Mouse (Mus musculus): ENCODE measurements at regions not wholly inside any gene's neighbourhood (a gene's known extent, or its start where the extent isn't known, plus 50 kb on each side); places are given as distances from the start of the nearest gene placed in this dataset.

GRCm38 (mm10) chr16:7602428-7602827 lies 822.5 kb downstream of the Tmem114 start:
- Histone ChIP-seq H3K27me3 (ENCODE audit: control insufficient read depth, insufficient read depth, low read length) (no peaks in the 10 kb centered on the region), H3K27ac (ENCODE audit: low read depth, low read length) (no peak overlapping the region), H3K36me3 (ENCODE audit: control insufficient read depth, insufficient read depth, low read length) (no peaks in the 10 kb centered on the region), H3K4me1 (ENCODE audit: control insufficient read depth, insufficient read depth, low read length) (no peaks in the 10 kb centered on the region), H3K4me2 (replicated peaks; ENCODE audit: low read depth, low read length) (no peak overlapping the region), H3K4me3 (ENCODE audit: low read length) (no peak overlapping the region), H3K9me3 (ENCODE audit: control insufficient read depth, low read length) (peaks cover 3% of the 10 kb centered on the region; the same call in 1 of the 2 replicates), H3K9ac (ENCODE audit: low read depth, low read length) (no peak overlapping the region)
- no peak for ATAC-seq (ENCODE audit: low FRiP score, low TSS enrichment)
- 39% methylated on average over 1 of the region's 1 CpGs for WGBS

DNA sequence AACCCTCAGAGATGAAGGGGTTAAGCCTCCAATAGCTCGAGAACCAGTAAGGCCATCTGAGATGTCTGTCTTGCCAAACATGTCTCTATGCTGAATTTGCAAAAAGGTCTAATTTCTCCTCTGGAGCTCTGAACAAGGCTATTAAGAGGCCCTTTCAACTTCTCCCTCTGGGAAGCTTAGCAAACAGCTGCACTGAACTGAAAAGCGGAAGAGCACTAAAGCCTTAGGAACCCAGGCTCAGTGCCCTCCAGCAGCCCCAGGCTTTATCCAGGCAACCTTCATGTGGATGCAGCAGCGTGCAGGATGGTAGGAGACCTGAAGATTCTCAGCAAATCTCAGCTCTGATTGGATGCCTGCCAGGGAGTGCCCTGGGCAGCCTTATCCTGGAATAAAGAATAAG lies 850.1 kb downstream of the Tmem114 start:
- H3K4me2 ChIP-seq (replicated peaks; ENCODE audit: low read depth, low read length), result no peak overlapping the region
- no peak overlapping the region for H3K4me3 ChIP-seq (ENCODE audit: low read length)
- no peaks in the 10 kb centered on the region for H3K9me3 ChIP-seq (ENCODE audit: control insufficient read depth, low read length)
- no peak overlapping the region for H3K9ac ChIP-seq (ENCODE audit: low read depth, low read length)
- no peaks in the 10 kb centered on the region for H3K4me1 ChIP-seq (ENCODE audit: control insufficient read depth, insufficient read depth, low read length)
- H3K36me3 ChIP-seq (ENCODE audit: control insufficient read depth, insufficient read depth, low read length), result no peaks in the 10 kb centered on the region
- H3K27me3 ChIP-seq (ENCODE audit: control insufficient read depth, insufficient read depth, low read length), result no peaks in the 10 kb centered on the region
- H3K27ac ChIP-seq (ENCODE audit: low read depth, low read length), result no peak overlapping the region
- no peak for ATAC-seq (ENCODE audit: low FRiP score, low TSS enrichment)
- WGBS, result 65% methylated on average over 3 of the region's 3 CpGs

DNA sequence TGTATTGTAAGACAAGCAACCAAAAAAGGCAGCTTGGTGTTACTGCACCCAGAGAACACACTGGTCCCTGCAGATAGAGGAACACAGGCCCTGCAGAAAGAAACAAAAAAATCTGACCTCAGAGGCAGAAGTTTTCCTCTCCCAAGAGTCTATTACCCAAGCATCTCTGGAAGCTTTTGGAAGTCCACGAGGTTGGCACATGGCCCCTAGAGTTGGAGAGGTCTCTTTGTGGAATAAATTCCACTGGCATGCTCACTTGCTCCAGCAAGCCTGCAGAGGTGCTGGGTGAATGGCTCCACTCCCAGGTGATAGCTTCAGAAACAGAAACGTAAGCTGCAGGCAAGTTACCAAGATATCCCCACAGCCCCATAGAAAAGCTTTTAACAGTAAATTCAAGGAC lies 864.1 kb downstream of the Tmem114 start:
- Histone ChIP-seq H3K36me3 (ENCODE audit: control insufficient read depth, insufficient read depth, low read length) (no peaks in the 10 kb centered on the region), H3K27ac (ENCODE audit: low read depth, low read length) (no peak overlapping the region), H3K4me1 (ENCODE audit: control insufficient read depth, insufficient read depth, low read length) (no peaks in the 10 kb centered on the region), H3K9ac (ENCODE audit: low read depth, low read length) (no peak overlapping the region), H3K27me3 (ENCODE audit: control insufficient read depth, insufficient read depth, low read length) (no peaks in the 10 kb centered on the region), H3K4me3 (ENCODE audit: low read length) (no peak overlapping the region), H3K4me2 (replicated peaks; ENCODE audit: low read depth, low read length) (no peak overlapping the region), H3K9me3 (ENCODE audit: control insufficient read depth, low read length) (no peaks in the 10 kb centered on the region)
- WGBS, result 68% methylated on average over 2 of the region's 2 CpGs
- no peak for ATAC-seq (ENCODE audit: low FRiP score, low TSS enrichment)

DNA sequence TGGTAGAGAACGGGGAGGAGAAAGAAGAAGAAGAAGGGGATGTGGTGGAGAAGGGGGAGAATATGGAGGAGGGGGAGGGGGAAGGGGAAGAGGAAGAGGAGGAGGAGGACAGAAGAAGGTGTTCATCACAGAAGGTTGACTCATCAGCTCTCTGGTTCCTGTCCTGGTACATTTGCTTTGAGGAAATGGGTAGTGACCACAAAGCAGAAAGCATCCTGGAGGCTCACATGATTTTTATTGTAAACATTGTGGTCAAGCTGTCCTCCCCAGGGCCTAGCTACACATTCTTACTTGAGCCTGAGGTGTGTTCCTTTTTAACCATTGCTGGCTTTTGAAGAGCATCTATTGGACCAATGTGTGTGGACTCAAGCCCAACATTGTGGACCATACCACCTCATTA lies 865.8 kb downstream of the Tmem114 start:
- whole genome bisulfite sequencing, result 77% methylated on average over 1 of the region's 1 CpGs
- Histone ChIP-seq H3K4me3 (ENCODE audit: low read length) (no peak overlapping the region), H3K27me3 (ENCODE audit: control insufficient read depth, insufficient read depth, low read length) (no peaks in the 10 kb centered on the region), H3K4me2 (replicated peaks; ENCODE audit: low read depth, low read length) (no peak overlapping the region), H3K9ac (ENCODE audit: low read depth, low read length) (no peak overlapping the region), H3K4me1 (ENCODE audit: control insufficient read depth, insufficient read depth, low read length) (no peaks in the 10 kb centered on the region), H3K9me3 (ENCODE audit: control insufficient read depth, low read length) (no peaks in the 10 kb centered on the region), H3K27ac (ENCODE audit: low read depth, low read length) (no peak overlapping the region), H3K36me3 (ENCODE audit: control insufficient read depth, insufficient read depth, low read length) (no peaks in the 10 kb centered on the region)
- ATAC-seq (ENCODE audit: low FRiP score, low TSS enrichment), result no peak

- H3K27me3 ChIP-seq (ENCODE audit: control insufficient read depth, insufficient read depth, low read length), result no peaks in the 10 kb centered on the region
- H3K36me3 ChIP-seq (ENCODE audit: control insufficient read depth, insufficient read depth, low read length), result no peaks in the 10 kb centered on the region
- 74% methylated on average over 1 of the region's 1 CpGs for WGBS
- H3K9ac ChIP-seq (ENCODE audit: low read depth, low read length), result no peak overlapping the region
- no peak for ATAC-seq (ENCODE audit: low FRiP score, low TSS enrichment)
- no peak overlapping the region for H3K4me2 ChIP-seq (replicated peaks; ENCODE audit: low read depth, low read length)
- no peak overlapping the region for H3K27ac ChIP-seq (ENCODE audit: low read depth, low read length)
- H3K4me3 ChIP-seq (ENCODE audit: low read length), result no peak overlapping the region
- H3K9me3 ChIP-seq (ENCODE audit: control insufficient read depth, low read length), result no peaks in the 10 kb centered on the region
- no peaks in the 10 kb centered on the region for H3K4me1 ChIP-seq (ENCODE audit: control insufficient read depth, insufficient read depth, low read length)
Observed at GRCm38 (mm10) chr16:7558637-7559036, 866.3 kb downstream of the Tmem114 start.

DNA sequence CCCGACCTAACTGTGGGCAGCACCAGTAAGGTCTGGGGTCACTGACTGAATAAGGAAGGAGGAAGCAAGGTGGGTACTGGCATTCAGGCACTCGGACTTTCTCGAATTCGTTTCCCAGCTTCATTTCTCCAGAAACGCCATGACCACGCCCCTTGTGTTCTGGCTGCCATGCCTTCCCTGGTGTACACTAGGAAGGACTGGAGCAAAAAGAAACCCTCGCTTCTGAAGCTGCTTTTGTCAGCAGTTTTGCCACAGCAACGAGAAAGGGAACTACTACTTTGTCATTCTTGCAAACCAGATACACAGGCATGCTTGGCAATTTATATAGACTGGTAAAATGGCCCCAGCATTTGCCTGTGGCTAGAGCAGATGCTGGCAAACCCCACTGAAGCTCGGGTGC lies 869.0 kb downstream of the Tmem114 start:
- no peak overlapping the region for H3K4me3 ChIP-seq (ENCODE audit: low read length)
- no peaks in the 10 kb centered on the region for H3K27me3 ChIP-seq (ENCODE audit: control insufficient read depth, insufficient read depth, low read length)
- no peaks in the 10 kb centered on the region for H3K9me3 ChIP-seq (ENCODE audit: control insufficient read depth, low read length)
- no peaks in the 10 kb centered on the region for H3K4me1 ChIP-seq (ENCODE audit: control insufficient read depth, insufficient read depth, low read length)
- no peak overlapping the region for H3K4me2 ChIP-seq (replicated peaks; ENCODE audit: low read depth, low read length)
- WGBS, result 91% methylated on average over 9 of the region's 9 CpGs
- ATAC-seq (ENCODE audit: low FRiP score, low TSS enrichment), result no peak
- H3K27ac ChIP-seq (ENCODE audit: low read depth, low read length), result no peak overlapping the region
- no peaks in the 10 kb centered on the region for H3K36me3 ChIP-seq (ENCODE audit: control insufficient read depth, insufficient read depth, low read length)
- H3K9ac ChIP-seq (ENCODE audit: low read depth, low read length), result no peak overlapping the region

- H3K4me1 ChIP-seq (ENCODE audit: control insufficient read depth, insufficient read depth, low read length), result no peaks in the 10 kb centered on the region
- H3K36me3 ChIP-seq (ENCODE audit: control insufficient read depth, insufficient read depth, low read length), result no peaks in the 10 kb centered on the region
- H3K27ac ChIP-seq (ENCODE audit: low read depth, low read length), result no peak overlapping the region
- no peak overlapping the region for H3K4me3 ChIP-seq (ENCODE audit: low read length)
- H3K9ac ChIP-seq (ENCODE audit: low read depth, low read length), result no peak overlapping the region
- WGBS, result 97% methylated on average over 1 of the region's 1 CpGs
- ATAC-seq (ENCODE audit: low FRiP score, low TSS enrichment), result no peak
- no peaks in the 10 kb centered on the region for H3K27me3 ChIP-seq (ENCODE audit: control insufficient read depth, insufficient read depth, low read length)
- H3K4me2 ChIP-seq (replicated peaks; ENCODE audit: low read depth, low read length), result no peak overlapping the region
- no peaks in the 10 kb centered on the region for H3K9me3 ChIP-seq (ENCODE audit: control insufficient read depth, low read length)
Observed at GRCm38 (mm10) chr16:7549568-7549967, 875.4 kb downstream of the Tmem114 start.

- H3K4me1 ChIP-seq (ENCODE audit: control insufficient read depth, insufficient read depth, low read length), result no peaks in the 10 kb centered on the region
- WGBS, result 59% methylated on average over 4 of the region's 4 CpGs
- no peak overlapping the region for H3K4me2 ChIP-seq (replicated peaks; ENCODE audit: low read depth, low read length)
- ATAC-seq (ENCODE audit: low FRiP score, low TSS enrichment), result no peak
- H3K27me3 ChIP-seq (ENCODE audit: control insufficient read depth, insufficient read depth, low read length), result no peaks in the 10 kb centered on the region
- H3K9ac ChIP-seq (ENCODE audit: low read depth, low read length), result no peak overlapping the region
- no peaks in the 10 kb centered on the region for H3K9me3 ChIP-seq (ENCODE audit: control insufficient read depth, low read length)
- no peak overlapping the region for H3K27ac ChIP-seq (ENCODE audit: low read depth, low read length)
- H3K36me3 ChIP-seq (ENCODE audit: control insufficient read depth, insufficient read depth, low read length), result no peaks in the 10 kb centered on the region
- H3K4me3 ChIP-seq (ENCODE audit: low read length), result no peak overlapping the region
Observed at GRCm38 (mm10) chr16:7544067-7544466, 880.9 kb downstream of the Tmem114 start.

- no peaks in the 10 kb centered on the region for H3K27me3 ChIP-seq (ENCODE audit: control insufficient read depth, insufficient read depth, low read length)
- no peak overlapping the region for H3K9ac ChIP-seq (ENCODE audit: low read depth, low read length)
- WGBS, result 79% methylated on average over 2 of the region's 2 CpGs
- H3K4me1 ChIP-seq (ENCODE audit: control insufficient read depth, insufficient read depth, low read length), result no peaks in the 10 kb centered on the region
- no peak for ATAC-seq (ENCODE audit: low FRiP score, low TSS enrichment)
- no peak overlapping the region for H3K27ac ChIP-seq (ENCODE audit: low read depth, low read length)
- no peak overlapping the region for H3K4me2 ChIP-seq (replicated peaks; ENCODE audit: low read depth, low read length)
- H3K4me3 ChIP-seq (ENCODE audit: low read length), result no peak overlapping the region
- no peaks in the 10 kb centered on the region for H3K36me3 ChIP-seq (ENCODE audit: control insufficient read depth, insufficient read depth, low read length)
- no peaks in the 10 kb centered on the region for H3K9me3 ChIP-seq (ENCODE audit: control insufficient read depth, low read length)
Observed at GRCm38 (mm10) chr16:7529811-7530210, 895.1 kb downstream of the Tmem114 start.

DNA sequence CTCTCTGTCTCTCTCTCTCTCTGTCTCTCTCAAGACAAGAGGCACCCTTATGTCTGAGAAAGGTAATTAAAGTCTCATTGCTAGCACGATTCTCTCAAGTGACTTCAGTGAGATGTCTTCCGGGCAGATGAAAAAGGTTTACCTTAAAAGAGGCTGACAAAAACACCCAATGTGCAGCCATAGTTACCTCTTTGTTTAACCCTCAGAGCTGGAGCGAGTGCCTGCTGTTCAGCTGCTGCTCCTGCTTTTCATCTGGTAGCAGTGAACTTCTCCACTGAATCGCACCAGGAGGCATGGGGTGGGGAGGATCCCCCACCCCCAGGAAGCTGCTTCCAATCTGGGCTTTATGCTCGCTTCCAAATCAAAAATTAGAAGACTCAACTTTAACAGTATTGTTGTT lies 896.0 kb downstream of the Tmem114 start:
- Histone ChIP-seq H3K27me3 (ENCODE audit: control insufficient read depth, insufficient read depth, low read length) (no peaks in the 10 kb centered on the region), H3K4me2 (replicated peaks; ENCODE audit: low read depth, low read length) (no peak overlapping the region), H3K4me3 (ENCODE audit: low read length) (no peak overlapping the region), H3K4me1 (ENCODE audit: control insufficient read depth, insufficient read depth, low read length) (no peaks in the 10 kb centered on the region), H3K27ac (ENCODE audit: low read depth, low read length) (no peak overlapping the region), H3K9ac (ENCODE audit: low read depth, low read length) (no peak overlapping the region), H3K9me3 (ENCODE audit: control insufficient read depth, low read length) (no peaks in the 10 kb centered on the region), H3K36me3 (ENCODE audit: control insufficient read depth, insufficient read depth, low read length) (no peaks in the 10 kb centered on the region)
- ATAC-seq (ENCODE audit: low FRiP score, low TSS enrichment), result no peak
- 40% methylated on average over 5 of the region's 5 CpGs for WGBS

All from kidney, embryonic 14.5 days (tissue).